Mouse (Mus musculus) bone marrow macrophage, adult 2 months (primary cell): ENCODE results near the gene Gm28635. TPM values are rescaled to one million over a fixed set of nuclear protein-coding genes. Genes with fewer than 3 reads are reported as not detected.

Experiments
- H3K27ac ChIP-seq: 2 replicates; pipeline ENCODE4 v1.5.1; 2012; ENCODE audit warnings: low read depth, low read length; ENCODE audit not compliant: insufficient read depth
- H3K4me1 ChIP-seq: 2 replicates; pipeline ENCODE4 v1.6.1; 2012; ENCODE audit warnings: low read length; ENCODE audit not compliant: control insufficient read depth, insufficient read depth
- H3K4me3 ChIP-seq: 2 replicates; pipeline ENCODE4 v1.5.1; 2012; ENCODE audit warnings: mild to moderate bottlenecking, low read length, moderate library complexity; ENCODE audit not compliant: insufficient read depth
- CTCF ChIP-seq: IDR thresholded peaks from 2 replicates; pipeline ENCODE4 v1.5.1; 2012; ENCODE audit warnings: low read depth, mild to moderate bottlenecking, low read length, moderate library complexity
- POLR2A ChIP-seq: IDR thresholded peaks from 2 replicates; pipeline ENCODE4 v1.6.1; 2012; ENCODE audit warnings: mild to moderate bottlenecking, low read depth, low read length, borderline replicate concordance
- polyA plus RNA-seq: library from polyadenylated mRNA; stranded (reverse); fragments of >200 nt; gene quantifications from 2 replicates; pipeline ENCODE4 v1.2.4, GENCODE M21; 2012; ENCODE audit not compliant: missing spikeins, insufficient read depth, insufficient read length

Gene Gm28635
- polyA plus RNA-seq, 1 experiment = not detected

DNA sequence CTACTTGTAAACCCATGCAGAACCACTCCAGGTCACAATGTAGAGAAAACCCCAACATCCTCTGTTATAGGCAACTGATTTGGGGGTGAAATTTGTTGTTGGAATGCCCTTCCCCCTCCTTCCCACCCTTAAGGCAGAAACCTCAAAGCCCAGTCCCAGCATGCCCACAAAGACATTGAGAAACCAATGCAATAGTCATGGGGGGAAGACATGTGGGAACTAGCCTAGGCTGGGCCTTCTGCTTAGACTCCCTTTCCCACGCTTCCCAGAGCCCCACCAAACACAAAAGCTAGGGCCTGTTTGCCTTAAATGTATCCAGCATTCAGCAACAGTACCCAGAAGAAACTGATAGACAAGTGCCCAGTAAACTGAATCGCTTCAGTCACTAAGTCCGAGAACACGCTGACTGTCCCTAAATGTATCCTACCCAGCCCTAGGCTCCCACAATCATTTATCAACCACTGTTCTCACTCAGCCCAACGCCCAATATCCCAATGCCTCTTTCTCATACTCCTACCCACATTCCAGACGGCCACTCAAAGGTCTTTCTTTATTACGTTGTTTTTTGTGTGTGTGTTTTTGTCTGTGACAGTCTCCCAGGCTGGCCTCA is 51.4 kb downstream of the Gm28635 start:
- no peak overlapping the region for H3K27ac ChIP-seq
- peaks cover 58% of the 10 kb centered on the region for H3K4me1 ChIP-seq
- TF ChIP-seq CTCF = no peak
- no peak for TF ChIP-seq POLR2A
- no peak overlapping the region for H3K4me3 ChIP-seq

DNA sequence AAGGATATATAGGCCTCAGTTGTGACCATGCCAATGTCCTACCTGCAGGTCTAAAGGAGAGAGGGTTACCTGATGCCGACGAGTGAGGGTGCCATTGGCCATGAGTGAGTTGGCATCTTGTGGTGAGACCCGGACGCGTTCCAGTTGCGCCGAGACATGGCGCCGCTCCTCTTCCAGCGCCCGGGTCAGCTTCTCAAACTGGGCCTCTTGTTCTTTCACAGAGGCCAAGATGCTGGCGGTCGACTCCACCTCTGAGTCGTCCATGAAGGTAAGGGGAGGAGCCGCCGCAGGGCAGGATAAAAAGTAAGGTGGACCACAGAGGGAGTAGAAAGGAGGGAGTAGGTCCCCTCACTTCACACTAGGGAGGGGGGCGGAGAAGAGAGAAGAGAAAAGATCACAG is 53.6 kb downstream of the Gm28635 start:
- peaks cover 68% of the 10 kb centered on the region for H3K4me1 ChIP-seq
- no peak overlapping the region for H3K4me3 ChIP-seq
- peak overlapping the region; percentile 71 for H3K27ac ChIP-seq
- TF ChIP-seq CTCF (no peak), POLR2A (no peak)

DNA sequence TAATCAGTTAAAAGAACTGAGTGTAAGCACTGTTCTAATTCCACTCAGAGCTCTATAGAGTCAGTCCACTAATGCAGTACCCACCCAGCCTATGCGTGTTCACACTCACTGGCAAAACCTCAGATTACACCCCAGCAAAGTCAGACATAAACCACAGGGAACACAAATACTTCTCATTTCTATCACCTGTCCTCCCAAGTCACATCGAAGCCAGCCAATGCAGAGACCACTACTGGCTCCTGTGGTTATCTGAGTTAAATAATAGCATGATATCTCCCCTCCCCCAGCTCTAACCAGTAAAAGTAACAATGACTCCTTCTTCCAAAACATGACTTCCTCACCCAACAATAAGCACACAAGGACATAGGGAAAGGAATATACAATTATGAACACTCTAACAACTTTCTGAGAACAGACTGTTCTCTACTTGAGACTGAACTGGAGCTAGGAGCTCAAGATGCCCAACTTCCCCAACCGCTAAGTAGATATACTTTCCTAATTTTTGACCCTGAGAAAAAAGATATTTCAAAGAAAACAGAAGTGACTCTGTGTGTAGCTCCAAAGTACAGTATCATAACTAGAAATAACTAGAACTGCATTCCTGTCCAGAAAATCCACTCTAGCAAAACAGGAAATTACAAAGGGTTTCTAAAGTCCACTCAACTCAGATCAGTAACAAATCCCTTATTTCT is 54.3 kb downstream of the Gm28635 start:
- peak overlapping the region; percentile 78 for H3K27ac ChIP-seq
- H3K4me1 ChIP-seq = peaks cover 70% of the 10 kb centered on the region
- no peak overlapping the region for H3K4me3 ChIP-seq
- no peak for TF ChIP-seq CTCF

DNA sequence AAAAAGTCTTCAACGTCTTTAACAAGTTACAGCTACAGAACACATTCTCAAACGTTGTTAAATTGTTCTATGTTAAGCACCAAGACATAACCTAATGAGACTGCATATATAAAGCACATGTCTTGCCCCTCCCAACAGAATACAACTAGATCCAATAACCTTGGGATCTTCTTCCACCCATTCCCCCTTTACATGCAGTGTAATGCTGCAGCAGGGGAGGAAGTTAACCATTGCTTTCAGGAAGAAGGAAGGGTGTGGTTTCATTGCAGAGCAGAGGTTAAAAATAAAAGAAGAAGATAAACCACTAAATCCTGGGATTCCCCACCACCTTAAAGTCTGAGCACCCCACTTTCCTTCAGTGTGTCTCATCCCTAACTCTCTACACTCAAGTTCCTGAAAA is 55.2 kb downstream of the Gm28635 start:
- Histone ChIP-seq H3K27ac (peak overlapping the region; percentile 78), H3K4me1 (peaks cover 70% of the 10 kb centered on the region), H3K4me3 (no peak overlapping the region)
- TF ChIP-seq CTCF (no peak), POLR2A (no peak)

DNA sequence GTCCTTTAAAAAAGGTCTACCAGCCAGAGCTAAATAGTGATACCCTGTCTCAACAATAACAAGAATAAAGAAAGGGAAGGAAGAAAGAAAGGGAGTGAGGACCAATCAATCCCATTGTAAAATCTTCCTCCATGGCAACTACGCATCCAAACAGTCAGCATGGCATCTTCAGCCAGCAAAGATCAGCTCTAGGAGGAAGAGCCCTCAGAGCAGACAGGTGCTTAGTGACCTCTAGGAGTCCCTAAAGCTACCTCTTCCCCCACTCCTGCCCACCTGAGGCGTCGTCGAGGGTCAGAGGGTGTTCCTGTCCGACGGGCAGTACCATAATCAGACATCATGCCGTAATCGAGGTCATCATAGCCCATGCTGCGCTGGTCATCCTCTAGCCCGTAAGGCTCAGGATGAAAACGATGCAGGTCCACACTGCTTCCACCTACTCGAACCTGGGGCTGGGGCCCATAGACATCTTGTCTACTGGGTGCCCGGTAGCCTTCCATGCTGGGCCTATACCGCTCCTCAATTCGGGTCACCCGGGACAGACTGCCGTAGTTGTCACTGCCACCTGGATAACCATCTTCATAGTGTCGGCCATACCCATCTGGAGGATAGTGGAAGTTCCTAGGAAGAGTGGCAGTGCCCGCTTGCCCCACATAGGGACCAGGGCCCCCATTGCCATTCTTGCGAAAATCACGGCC is 58.0 kb downstream of the Gm28635 start:
- Histone ChIP-seq H3K4me1 (peaks cover 47% of the 10 kb centered on the region), H3K27ac (no peak overlapping the region), H3K4me3 (no peak overlapping the region)
- TF ChIP-seq CTCF = no peak
- no peak for TF ChIP-seq POLR2A

DNA sequence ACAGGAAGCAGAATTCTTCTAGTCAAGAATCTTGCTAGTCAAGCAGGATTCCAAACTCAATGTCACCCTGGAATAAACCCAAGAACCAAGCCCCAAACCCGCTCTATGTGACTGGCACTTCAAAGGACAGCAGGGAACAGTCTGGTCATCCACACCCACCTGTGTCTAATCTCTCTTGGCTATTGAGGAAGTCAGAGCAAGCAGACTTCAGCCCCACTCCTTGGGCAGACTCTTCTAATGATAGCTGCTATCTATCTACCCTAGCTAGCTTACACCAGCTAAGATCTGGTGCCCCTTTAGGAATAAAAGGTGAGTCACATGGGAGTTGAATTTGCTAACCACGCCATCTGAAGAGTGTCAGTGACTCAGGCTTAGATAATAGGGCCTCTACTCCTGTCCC is 58.9 kb downstream of the Gm28635 start:
- Histone ChIP-seq H3K4me1 (peaks cover 39% of the 10 kb centered on the region), H3K27ac (peak overlapping the region; percentile 78), H3K4me3 (no peak overlapping the region)
- no peak for TF ChIP-seq CTCF
- TF ChIP-seq POLR2A = no peak

DNA sequence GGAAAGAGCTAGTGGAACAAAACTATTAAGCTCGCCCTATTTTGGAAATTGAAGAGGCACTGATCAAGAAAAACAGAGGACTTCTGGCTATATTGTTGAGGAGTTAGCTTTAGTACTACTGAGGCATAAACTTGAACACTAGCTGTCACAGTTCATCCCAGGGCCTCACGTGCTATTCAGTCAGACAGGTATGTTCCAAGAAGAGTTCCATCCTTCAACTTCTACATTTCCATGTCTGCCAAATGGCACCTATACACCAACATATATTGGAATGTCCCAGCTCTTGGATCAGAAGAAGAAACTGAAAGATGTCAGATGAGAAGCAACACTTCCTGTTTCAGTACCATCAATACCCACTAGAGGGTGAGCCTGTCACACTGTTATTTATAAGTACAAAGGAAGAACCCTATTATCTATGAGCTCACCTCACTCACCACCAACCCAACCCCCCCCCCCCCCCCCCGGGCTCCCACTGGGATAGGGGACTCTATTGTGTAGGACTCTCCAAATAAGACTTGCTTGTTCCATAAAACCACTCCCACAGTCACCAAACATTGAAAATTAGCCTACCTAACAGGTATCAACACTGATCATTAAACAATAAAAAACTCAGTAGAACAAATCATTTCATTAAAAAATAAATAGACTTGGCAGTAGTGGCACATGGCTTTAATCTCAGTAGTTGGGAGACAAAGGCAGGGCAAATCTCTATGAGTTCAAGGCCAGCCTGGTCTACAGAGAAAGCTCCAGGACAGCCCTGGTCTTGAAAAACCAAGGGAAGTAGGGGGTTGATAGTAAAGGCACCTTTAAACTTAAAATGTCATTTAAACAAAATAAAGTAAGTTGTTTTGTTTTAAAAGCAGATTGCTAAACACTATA is 60.0 kb downstream of the Gm28635 start:
- Histone ChIP-seq H3K27ac (peak overlapping the region; percentile 60), H3K4me3 (no peak overlapping the region), H3K4me1 (peaks cover 33% of the 10 kb centered on the region)
- TF ChIP-seq POLR2A (no peak), CTCF (peak; percentile 17; the same call in 1 of the 2 replicates)

DNA sequence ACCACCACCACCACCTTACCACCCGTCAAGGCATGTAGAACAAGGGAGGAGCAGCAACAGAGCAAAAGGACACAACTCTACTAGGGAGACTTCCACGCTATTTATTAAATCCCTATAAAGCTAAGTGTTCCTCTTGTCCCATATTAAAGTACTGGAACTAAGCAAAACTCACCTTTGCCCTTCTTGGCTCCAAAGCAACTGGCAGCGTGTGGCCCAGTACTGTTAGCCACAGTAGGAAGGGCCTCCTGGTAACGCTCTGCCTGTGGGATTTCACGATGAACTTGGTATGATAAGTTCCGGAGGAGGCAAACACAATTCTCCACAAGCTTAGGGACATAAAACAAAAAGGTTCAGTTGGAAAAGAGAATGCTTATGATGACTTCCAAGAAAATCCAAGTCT is 65.1 kb downstream of the Gm28635 start:
- H3K4me3 ChIP-seq = no peak overlapping the region
- H3K4me1 ChIP-seq = peaks cover 2% of the 10 kb centered on the region; the same call in 1 of the 2 replicates
- TF ChIP-seq POLR2A (no peak), CTCF (no peak)
- no peak overlapping the region for H3K27ac ChIP-seq

DNA sequence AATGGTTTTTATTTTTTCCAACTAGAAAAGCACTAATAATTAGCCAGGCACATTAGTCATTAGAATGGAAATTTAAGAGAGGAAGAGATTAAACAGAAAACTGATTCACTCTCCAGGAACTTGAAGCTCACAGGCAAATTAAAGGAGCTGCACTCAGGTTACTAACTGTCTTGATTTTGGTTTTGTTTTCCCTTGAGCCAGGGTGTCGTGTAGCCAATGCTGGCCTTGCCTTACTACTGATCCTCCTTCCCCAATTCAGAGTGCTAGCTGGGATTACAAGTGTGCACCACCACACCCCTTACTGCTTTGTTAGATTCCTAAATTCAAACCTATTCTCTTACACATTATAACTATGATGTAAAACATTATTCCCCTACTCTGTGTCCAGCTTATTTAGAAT is 70.0 kb downstream of the Gm28635 start:
- TF ChIP-seq POLR2A (no peak), CTCF (no peak)
- Histone ChIP-seq H3K27ac (no peak overlapping the region), H3K4me3 (no peak overlapping the region), H3K4me1 (peaks cover 3% of the 10 kb centered on the region; the same call in 1 of the 2 replicates)

DNA sequence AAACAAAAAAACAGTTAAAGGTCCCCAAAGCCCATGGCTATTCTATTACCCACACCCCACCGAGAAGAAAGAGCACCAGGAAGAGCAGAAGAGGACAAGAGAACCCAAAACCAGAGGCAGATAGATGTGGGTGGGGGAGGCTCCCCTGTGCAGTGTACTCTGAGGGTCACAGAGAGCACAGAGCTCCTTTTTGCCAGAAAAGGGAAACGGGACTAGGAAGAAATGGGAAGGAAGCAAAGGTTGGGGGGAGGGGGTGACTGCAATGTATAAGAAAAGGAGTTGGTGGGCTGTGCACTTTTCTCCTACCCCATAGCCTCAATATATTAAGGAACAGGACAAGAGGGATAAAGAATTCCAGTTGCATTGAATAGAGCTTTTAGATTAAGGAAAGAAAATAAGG is 76.9 kb downstream of the Gm28635 start:
- Histone ChIP-seq H3K4me3 (no peak overlapping the region), H3K4me1 (peaks cover 22% of the 10 kb centered on the region), H3K27ac (no peak overlapping the region)
- TF ChIP-seq POLR2A (no peak), CTCF (no peak)
